Mouse (Mus musculus): ENCODE results near the gene Cpn1.

- TF ChIP-seq CTCF (IDR thresholded peaks at IDR 0.05; ENCODE audit: control insufficient read depth, insufficient read depth, low read length) (no peak), POLR2A (IDR thresholded peaks at IDR 0.05; ENCODE audit: borderline replicate concordance, control insufficient read depth, low read depth, low read length) (no peak)
Observed at GRCm38 (mm10) chr19:43986069-43986794, at the start of gene Cpn1.
